Mouse (Mus musculus): ENCODE measurements at regions not wholly inside any gene's neighbourhood (a gene's known extent, or its start where the extent isn't known, plus 50 kb on each side); places are given as distances from the start of the nearest gene placed in this dataset.

DNA sequence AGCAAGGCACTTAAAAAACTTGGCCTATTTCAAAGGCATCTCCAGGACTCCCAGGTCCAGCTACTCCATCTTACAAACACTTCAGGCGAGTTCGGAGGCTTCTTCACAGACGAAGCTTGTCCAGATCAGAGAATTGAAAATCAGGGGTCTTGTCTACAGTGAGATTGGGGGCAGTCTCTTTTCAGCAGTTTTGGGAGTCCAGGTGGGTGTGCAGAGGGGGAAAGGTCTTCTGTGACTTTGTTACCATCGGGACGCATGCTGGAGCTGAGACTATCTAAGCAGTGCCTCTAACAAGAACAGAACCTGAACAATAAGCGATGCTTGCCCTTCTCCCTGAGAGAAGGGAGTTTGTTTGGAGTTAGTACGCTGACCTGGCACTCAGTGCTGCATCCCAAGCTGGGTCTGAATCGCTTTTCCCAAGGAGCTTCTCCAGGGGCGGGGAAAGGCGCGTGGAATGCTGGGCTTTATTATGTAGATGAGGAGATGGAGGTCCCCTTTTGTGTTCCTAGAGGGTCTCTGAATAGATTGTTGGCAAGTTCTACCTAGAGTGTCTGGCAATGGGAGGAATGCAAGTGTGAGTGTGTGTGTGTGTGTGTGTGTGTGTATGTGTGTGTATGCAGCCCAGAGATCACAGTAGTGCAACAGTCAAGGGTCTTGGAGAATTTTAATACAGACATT lies 55.2 kb upstream of the Meis1 start:
- TF ChIP-seq CTCF (IDR thresholded peaks at IDR 0.05; ENCODE audit: borderline replicate concordance, insufficient read depth, low read length) (no peak), POLR2A (IDR thresholded peaks at IDR 0.05; ENCODE audit: low read depth, low read length) (no peak)

Measured in embryonic fibroblast, embryonic 13.5 days (primary cell).